Mouse (Mus musculus) c-Kit-negative CD71-positive TER-119-positive erythroid progenitor cells, embryonic 14.5 days (primary cell): ENCODE results near the gene S1pr5.
A peak's percentile ranks its signal among the peaks of the same experiment; 100 is the strongest.
"Not testable (repeated sequence)": the region's sequence is repeated elsewhere in the genome, so short reads cannot be mapped to it uniquely, and the experiment has no call there.

ENCODE experiments used
- DNase-seq: peaks from one replicate; pipeline ENCODE4 v3.0.0-alpha.2; 2013; ENCODE audit warnings: low read depth, low spot score

S1pr5 gene

GRCm38 (mm10) chr9:21248326-21248725 is at the start of gene S1pr5:
TSS of gene S1pr5 (minus strand) at chr9:21248443.
- DNase-seq: no peak

GRCm38 (mm10) chr9:21292271-21292670 is 44.0 kb upstream of the S1pr5 start:
- DNase-seq: no peak

- DNase-seq: not testable (repeated sequence)
These were observed 43.6 kb upstream of the S1pr5 start for GRCm38 (mm10) chr9:21291868-21292267.

GRCm38 (mm10) chr9:21291022-21291787 is 43.0 kb upstream of the S1pr5 start, which contains the start of gene Cdkn2d:
TSS of gene Cdkn2d (minus strand) at chr9:21291407.
- DNase-seq: peak; percentile 100

- no peak for DNase-seq
These were observed 42.3 kb upstream of the S1pr5 start for GRCm38 (mm10) chr9:21290589-21290988.

- no peak for DNase-seq
These were observed 41.1 kb upstream of the S1pr5 start for GRCm38 (mm10) chr9:21289337-21289671.

GRCm38 (mm10) chr9:21288404-21289336 is 40.4 kb upstream of the S1pr5 start:
- DNase-seq: no peak

GRCm38 (mm10) chr9:21287571-21288402 is 39.5 kb upstream of the S1pr5 start, which contains the start of gene Kri1:
TSS of gene Kri1 (minus strand) at chr9:21287969.
- peak; percentile 99 for DNase-seq

GRCm38 (mm10) chr9:21286753-21287152 is 38.5 kb upstream of the S1pr5 start:
- no peak for DNase-seq

GRCm38 (mm10) chr9:21283994-21284393 is 35.8 kb upstream of the S1pr5 start:
- no peak for DNase-seq

- DNase-seq: no peak
These were observed 35.3 kb upstream of the S1pr5 start for GRCm38 (mm10) chr9:21283591-21283990.

- DNase-seq: no peak
These were observed 29.5 kb upstream of the S1pr5 start for GRCm38 (mm10) chr9:21277776-21278175.

GRCm38 (mm10) chr9:21276307-21276706 is 28.1 kb upstream of the S1pr5 start:
- no peak for DNase-seq

- DNase-seq: no peak
These were observed 27.5 kb upstream of the S1pr5 start for GRCm38 (mm10) chr9:21275727-21276126.

GRCm38 (mm10) chr9:21275013-21275710 is 26.9 kb upstream of the S1pr5 start:
- no peak for DNase-seq

- no peak for DNase-seq
These were observed 26.1 kb upstream of the S1pr5 start for GRCm38 (mm10) chr9:21274336-21274735.

- no peak for DNase-seq
These were observed 25.4 kb upstream of the S1pr5 start for GRCm38 (mm10) chr9:21273520-21274228.

- DNase-seq: no peak
These were observed 24.9 kb upstream of the S1pr5 start for GRCm38 (mm10) chr9:21273094-21273493.

GRCm38 (mm10) chr9:21272391-21272790 is 24.1 kb upstream of the S1pr5 start:
- no peak for DNase-seq

- DNase-seq: not testable (repeated sequence)
These were observed 21.3 kb upstream of the S1pr5 start for GRCm38 (mm10) chr9:21269590-21269989.
